Mouse (Mus musculus) liver (tissue): Measurements from ENCODE around the gene Sec24a.

Source experiments
- DNase-seq: peaks from one replicate; pipeline ENCODE4 v3.0.0-alpha.2; 2020; ENCODE audit warnings: mixed read lengths

Sec24a gene

GRCm38 (mm10) chr11:51646751-51647667 lies 116.4 kb downstream of the Sec24a start:
- DNase-seq: no peak

DNA sequence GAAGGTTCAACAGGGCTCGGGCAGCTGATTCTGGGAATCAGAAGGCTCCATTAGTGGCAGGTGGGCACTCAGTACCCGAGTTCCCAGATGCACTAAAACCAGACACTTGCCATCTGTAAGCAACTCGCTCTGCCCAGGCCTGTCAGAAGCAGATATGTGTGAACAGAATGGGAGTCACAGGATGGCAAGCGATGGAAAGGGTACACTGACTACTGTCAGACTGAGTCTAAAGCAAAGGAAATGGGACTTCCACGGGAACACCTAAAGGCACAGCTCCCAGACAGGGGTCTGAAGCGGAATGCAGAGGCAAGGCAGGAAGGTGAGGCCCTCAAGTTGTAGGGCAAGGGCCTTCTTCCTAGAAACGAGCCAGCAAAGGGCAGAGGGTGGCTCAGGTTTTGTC lies 117.2 kb downstream of the Sec24a start:
- no peak for DNase-seq

DNA sequence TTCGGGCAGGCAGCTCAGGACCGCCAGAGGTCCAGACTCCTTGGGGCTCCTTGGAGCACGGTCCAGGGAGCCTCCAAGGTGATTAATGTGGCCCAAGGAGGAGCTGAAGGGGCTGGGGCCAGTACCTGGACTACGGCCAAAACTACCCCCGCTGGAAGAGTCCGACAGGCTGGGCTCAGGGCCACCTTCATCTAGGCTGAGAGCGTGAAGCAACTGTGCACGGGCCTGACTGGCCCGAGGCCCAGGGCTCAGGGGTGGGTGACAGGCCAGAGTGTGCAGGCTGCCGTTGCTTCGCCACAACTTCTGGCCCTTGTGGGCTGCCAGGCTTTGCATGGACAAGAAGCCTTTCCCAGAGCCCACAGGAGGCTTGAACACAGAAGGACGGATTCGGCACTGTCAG lies 118.1 kb downstream of the Sec24a start:
- no peak for DNase-seq

GRCm38 (mm10) chr11:51644217-51644616 lies 119.2 kb downstream of the Sec24a start:
- no peak for DNase-seq

DNA sequence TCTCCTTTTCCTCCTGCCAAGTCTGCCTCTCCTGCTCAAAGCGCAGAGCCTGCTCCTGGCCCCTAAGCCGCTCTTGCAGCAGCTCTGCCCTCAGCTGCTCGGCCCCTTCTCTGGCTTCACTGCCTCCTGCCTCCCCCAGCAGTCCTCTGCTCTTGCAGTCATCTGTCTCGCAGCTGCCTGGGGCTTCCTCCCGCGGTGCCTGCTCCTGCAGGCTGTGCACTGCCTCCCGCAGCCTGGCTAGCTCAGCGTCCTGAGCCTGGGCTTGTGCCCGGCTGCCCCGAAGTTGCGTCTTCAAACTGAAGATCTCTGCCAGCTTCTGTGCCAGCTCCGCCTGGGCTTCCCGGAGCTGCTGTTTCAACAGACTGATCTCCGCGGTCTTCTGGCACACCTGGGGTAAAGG lies 119.7 kb downstream of the Sec24a start:
- DNase-seq: no peak

GRCm38 (mm10) chr11:51643202-51643601 lies 120.2 kb downstream of the Sec24a start:
- DNase-seq: no peak
